Mouse (Mus musculus) layer of hippocampus, adult 18-20 months (tissue): Measurements from ENCODE around the gene Pcnx. TPM values are rescaled to one million over a fixed set of nuclear protein-coding genes. Genes with fewer than 3 reads are reported as not detected.

ENCODE experiments used
- DNase-seq, 2 experiments: peaks; one replicate each; pipeline ENCODE4 v3.0.0; 2022; ENCODE audit warnings: low spot score in 2 of 2
- total RNA-seq, 2 experiments: library from RNA; stranded (reverse); gene quantifications; 2 replicates each; pipeline ENCODE4 v1.2.3; 2021

Pcnx gene
- total RNA-seq, 2 experiments from 2014 or later: 101 to 115 TPM

DNA sequence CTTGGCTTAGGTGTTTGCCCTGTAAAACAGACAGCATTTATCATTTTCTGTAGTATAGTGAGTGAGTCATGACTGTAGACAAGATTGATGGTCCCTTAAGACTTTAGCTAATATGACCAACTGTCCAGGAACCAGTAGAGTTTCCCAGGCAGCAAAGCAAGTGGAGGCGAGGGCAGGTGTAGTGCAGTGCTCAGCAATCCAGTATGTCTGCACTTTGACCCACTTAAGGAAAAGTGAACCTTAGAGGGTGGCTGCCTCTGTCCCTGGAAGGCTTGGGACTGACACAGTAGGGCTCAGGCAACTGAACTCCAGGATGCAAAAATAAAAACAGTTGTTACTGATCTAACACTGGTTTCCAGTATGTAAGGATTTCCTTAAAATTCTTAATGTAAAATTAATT is 32.1 kb downstream of the Pcnx start:
- DNase-seq: no peak

DNA sequence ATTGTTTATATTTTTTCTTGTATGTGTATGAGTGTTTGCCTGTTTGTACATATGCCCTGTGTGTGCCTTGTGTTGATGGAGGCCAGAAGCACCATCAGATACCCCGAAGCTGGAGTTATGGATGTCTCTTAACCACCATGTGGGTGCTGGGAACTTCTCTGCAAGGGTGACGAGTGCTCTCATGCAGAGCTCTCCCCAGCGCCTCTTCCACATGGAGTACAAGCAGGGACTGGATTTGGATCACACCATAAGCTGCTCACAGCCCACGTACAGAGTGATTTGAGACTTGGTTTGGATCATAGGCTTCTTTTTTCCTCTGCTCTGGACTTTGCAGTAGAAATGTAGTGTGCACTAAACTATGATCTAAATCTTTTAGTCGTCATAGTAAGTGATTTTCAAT is 34.5 kb downstream of the Pcnx start:
- peak in 1 of 2 experiments; percentile 65 for DNase-seq

DNA sequence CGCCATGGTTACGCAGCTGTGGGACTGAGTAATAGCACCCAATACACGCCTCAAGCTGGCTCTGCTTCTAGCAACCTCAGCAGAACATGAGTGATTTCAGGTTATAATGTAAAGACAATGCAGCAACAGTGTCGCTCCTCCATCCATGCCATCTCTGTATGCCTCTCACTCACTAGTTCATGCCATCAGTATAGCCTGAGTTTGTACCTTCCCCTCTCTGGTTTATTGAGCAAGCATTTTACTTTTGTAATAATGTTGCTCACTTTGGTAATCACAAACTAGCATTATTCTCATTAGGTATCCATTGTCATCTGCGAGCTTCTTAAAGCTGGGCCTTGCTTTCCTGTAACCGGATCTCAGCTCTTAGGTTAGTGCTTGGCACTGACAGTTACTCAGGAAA is 36.2 kb downstream of the Pcnx start:
- no peak for DNase-seq

GRCm38 (mm10) chr12:81904456-81904855 is 44.6 kb downstream of the Pcnx start:
- DNase-seq: no peak

GRCm38 (mm10) chr12:81905865-81906264 is 46.0 kb downstream of the Pcnx start:
- DNase-seq: no peak

DNA sequence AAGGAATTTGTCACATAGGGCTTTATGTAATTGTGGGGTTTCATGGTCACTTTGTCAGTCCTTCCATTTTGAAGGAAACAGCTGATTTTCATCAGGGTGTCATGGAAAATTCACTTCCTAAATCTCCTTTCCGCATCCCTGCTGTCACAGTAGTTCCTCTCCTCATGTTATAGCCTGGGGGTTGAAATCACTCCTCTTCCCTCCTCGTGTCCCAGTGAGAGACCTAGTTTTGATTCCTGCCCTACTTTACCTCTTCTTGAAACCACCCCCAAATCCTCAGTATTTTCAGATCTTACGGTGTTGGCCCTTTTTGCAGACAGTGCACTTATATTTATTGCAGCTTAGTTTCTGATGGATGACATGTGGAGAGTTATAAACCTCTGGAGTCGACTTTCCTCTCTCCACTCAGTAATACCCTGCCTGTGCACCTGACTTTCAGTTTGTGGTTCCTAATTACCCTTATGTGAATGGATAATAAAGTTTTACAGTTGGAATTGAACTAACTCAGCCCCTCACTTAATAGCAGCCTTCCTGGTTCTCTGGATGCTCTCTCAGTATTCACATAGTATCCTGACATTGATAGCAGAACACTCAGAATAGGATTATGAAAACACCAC is 48.0 kb downstream of the Pcnx start:
- no peak for DNase-seq

DNA sequence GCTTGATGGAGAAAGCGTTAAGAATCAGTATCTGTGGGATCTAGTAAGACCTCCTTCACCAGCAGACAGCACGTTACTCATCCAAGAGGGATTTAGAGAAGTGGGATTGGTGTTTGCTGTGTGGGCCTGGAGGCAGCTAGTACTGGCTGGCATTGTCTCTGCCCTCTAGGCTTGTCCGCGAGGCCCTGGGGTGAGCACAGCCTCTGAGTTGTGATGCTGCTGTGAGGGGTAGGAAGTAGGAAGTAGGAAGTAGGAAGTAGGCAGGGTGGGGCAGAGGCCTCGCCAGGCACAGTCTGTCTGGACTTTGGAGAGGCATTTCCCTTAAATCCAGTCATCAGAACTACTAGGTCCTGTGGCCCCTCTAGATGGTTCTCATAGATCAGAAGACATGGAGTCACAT is 50.6 kb downstream of the Pcnx start:
- DNase-seq: no peak

DNA sequence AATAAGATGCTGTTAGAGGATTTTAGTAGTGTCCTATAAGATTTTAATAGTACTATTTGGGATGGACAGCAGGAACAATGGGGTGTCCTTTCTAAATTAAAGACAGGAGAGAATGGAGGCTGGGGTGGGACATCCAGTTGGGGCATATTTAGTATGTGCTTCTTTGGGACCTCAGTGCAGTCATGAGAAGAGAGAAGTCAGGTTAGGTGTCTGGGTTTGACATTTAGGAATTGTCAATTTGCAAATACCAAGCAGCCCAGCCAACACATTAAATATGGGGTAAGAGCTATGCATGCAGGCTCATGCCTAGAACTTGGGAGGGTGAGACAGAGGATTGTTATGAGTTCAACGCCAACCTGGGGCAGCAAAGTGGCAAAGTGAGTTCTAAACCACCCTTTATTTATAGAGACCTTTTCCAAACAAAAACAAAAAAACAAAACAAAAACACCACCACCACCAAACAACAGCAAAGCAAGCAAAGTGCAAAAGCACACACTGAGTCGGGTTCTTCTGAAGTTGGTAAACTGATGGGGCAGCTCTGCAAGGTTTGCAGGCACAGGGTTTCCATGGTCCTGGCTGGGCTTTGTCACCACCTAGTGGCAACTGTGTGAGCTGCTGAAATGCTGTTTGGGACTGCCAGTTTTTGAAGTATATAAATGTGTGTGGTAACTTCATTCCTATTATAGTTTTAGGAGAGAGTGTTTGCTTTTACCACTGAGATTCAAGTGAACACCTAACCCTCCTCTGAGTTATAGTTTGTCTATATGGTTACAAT is 55.5 kb downstream of the Pcnx start:
- peak; percentile 44 to 87 for DNase-seq

GRCm38 (mm10) chr12:81918346-81918745 is 58.5 kb downstream of the Pcnx start:
- no peak for DNase-seq

GRCm38 (mm10) chr12:81918886-81919285 is 59.1 kb downstream of the Pcnx start:
- DNase-seq: no peak

DNA sequence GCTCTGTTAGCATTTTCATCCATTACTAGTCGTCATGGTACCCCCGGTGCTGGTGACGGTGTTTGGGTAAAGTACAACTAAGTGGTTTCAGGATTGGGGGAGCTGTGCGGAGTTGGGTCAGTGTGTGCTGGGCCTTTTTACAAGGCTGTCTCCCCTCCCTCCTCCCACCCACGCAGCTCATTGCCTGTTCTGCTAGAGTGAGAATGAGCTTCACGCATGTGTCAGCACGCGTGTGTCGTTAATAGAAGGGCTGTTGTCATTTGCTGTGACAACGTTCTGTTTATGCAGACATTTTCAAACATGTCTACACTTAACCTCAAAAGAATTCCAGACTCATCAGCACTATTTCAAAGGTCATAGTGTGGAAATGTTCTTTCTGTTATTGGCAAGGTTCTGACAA is 60.2 kb downstream of the Pcnx start:
- DNase-seq: no peak

DNA sequence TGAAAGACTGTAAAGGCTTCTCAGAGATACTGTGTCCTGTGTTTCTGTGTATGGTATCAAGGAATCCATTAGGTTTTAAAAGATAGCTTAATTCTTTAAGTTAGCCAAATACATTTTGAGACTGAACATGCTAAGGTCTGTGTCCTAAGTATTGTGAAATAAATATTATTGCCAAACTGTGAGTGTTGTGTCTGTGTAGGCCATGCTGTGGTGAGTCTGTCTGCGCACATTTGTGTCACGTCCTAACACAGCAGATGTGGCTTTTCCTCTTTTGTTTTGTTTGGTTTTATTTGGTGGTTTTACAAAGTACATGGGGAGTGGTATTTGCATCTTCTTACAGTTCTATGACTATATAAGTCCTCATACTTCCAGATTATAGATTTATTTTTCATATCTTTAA is 60.8 kb downstream of the Pcnx start:
- DNase-seq: no peak

DNA sequence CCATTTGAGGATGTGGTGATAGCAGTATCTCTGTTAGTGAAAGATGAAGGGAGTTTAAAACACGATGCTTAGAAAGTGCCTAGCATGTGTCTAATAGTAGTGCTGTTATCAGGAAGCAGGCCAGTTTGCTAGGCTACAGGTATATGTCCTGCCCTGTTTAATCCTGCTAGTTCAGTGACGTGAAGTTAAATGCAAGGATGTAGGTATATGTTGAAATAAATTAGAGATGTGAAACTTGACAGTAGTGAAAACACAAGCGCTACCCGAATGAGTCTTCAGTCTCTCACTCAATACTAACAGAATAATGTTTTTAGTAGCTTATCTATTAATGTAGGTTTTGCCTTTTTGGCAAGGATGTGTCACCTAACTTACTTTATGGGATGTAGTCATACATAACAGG is 62.0 kb downstream of the Pcnx start:
- DNase-seq: no peak

DNA sequence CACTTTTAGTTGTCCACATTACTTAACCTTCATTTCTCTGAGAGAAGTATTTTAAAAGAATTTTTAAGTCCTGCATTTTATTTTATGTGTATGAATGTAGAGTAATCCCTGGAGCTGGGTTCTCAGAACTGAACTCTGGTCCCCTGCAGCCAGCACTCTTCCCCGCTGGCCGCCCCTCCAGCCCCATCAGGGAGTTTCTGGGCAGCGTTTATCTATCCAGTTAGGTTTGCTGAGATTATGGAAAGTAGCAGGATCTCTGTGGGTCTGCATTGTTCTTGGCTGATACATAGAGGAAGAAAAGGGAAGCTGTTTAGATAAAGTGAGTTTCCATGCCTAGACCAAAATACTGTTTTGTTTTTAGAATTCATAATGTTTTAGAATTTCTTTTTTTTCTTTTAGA is 63.0 kb downstream of the Pcnx start:
- DNase-seq: no peak

- DNase-seq: no peak
Observed at GRCm38 (mm10) chr12:81927163-81927562, 67.3 kb downstream of the Pcnx start.

DNA sequence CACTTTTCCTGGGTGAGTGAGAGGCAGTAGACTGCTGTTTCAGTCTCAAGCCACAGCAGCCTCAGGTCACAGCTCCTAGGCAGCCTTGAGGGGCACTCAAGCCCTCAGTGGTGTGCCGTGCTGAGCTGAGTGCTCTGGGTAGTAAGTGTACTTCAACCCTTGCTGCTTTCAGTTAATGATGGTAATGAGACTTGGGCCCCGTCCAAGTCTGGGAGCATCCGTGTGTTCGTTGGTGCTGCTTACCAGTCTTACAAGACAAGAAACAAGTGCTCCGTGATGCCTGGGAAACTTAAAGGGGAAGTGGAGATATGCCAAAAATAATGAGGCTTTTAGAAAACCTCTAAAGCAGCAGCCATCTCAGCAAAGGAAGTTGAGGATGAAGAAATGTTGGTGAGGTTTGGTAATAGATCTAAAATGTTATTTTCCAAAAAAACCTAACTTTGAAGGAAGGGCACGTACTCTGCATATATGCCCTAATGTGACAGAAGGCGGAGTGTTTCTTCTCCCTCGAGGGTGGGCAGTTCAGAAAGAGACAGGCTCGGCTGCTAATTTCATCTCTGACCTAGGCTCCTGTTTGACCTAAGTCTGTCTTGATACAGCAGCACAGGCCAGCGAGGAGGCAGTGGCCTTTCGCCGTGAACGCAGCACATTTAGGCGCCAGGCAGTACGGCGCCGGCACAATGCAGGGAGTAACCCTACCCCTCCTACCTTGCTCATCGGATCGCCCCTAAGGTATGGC is 68.0 kb downstream of the Pcnx start:
- no peak for DNase-seq

GRCm38 (mm10) chr12:81928382-81928770 is 68.6 kb downstream of the Pcnx start:
- DNase-seq: no peak

DNA sequence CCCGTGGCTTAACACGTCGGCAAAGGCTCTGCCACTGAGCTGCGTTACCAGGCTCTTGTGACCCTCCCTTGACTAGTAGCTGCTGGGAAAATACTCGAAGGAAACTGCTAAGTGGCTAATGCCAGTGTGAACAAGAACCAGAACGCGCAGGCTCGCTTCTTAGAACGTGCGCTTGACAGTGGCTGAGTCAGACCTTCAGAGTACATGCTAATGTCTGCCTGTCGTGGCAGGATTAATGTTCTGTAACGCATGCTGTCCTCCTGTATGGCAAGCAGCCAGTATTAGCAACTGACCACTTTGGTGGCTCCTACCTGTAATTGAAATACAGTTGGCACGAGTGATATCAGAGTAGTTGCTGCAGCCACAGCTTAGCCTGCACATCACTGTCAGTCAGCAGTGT is 72.2 kb downstream of the Pcnx start:
- DNase-seq: no peak

DNA sequence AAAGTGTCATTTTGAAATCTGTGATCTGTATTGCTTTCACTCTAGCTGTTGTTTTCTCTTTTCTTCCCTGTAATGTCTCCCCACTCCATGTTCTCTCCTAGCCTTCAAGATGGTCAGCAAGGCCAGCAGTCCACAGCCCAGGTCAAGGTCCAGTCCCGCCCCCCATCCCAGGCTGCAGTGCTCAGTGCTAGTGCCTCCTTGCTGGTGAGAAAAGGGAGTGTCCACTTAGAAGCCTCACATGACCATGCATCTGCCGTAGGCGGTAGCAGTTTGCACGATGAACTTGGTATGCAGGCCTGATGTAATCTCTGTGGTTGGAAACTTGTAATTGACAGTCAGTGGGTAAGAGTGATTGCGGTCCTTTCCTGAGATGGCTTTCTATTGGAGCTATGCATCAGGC is 73.6 kb downstream of the Pcnx start:
- no peak for DNase-seq

DNA sequence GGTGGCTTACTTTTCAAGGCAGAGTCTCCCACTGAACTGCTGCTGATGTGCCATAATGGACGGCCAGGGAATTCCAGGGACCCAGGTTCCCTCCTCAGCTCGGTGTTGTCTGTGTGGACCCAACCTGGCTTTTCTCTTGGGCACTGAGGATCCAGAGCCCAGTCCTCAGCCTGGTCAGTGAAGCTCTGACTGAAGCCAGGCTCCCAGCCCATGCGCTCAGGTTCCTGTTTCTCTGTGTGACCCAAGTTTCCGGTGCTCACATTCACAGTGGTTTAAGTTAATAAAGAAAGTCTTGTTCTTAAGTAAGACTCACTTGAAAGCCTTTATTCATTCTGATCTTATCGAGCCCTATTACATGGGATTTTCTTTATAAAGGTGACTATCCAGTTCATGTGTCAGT is 74.7 kb downstream of the Pcnx start:
- DNase-seq: no peak

DNA sequence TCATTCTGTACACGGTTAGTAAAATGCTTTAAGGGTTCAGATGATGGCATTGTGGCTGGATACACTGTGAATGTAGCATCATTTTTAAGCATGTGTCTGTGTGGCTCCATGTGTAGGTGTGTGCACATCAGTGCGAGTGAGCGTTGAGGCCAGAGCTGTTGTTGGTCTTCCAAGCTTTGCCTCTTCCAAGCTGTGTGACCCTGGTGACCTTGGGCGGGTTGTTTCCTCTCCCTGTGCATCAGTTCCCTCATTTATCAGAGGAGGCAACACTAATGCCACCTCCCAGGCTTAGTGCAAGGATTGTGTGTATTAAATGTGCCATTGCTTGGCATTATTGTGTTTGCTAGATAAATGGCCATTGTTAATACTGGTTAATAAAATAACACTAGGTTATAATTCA is 76.2 kb downstream of the Pcnx start:
- DNase-seq: no peak

DNA sequence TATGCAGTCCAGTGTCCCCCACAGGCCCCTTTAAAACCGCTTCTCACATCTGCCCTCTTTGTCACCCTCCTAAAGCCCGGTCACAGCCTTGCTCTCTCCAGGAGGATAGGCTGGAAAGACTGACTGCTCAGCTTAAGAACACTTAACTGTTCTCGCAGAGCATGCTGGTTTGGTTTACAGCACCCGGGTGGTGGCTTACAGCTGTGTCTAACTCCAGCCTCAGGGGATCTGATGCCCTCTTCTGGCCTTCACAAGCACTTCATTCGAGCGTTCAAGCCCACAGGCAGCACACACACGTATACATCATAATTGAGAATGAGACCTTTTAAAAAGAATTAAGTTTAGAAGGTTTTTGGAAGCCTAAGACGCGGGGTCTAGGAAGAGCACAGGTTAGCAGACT is 81.4 kb downstream of the Pcnx start:
- DNase-seq: no peak
